Mouse (Mus musculus): ENCODE measurements around the gene Cdc6. TPM values are rescaled to one million over a fixed set of nuclear protein-coding genes. Genes with fewer than 3 reads are reported as not detected.

Cdc6 gene
- polyA plus RNA-seq, 1 experiment from 2014 or later = 67.8 TPM

DNA sequence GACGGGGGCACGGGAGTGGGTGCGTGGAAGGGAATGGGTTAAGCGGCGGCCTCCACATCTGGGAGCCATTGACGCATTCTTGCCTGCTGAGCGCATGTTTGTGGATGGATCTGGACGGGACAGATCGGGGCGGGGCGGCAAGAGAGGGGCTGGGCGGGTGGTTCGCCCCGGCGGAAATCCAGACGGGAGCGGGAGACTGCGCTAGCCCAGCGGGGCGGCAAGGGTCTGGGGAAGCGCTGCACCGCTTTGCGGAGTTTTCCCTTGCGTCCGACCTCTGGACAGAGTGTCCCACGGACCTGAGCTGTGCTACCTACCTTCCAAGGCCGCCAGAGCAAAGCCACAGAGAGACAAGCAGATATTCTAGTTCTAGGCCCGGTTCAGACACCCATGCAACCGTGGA is 28.6 kb downstream of the Cdc6 start:
- H3K27ac ChIP-seq (replicated peaks) = peak overlapping the region; percentile 24
- peaks cover 80% of the 10 kb centered on the region for H3K4me1 ChIP-seq
- WGBS = under 1% methylated on average over 29 of the region's 29 CpGs
- H3K27me3 ChIP-seq (ENCODE audit: low read depth, poor library complexity, severe bottlenecking) = peaks cover 62% of the 10 kb centered on the region
- peak; percentile 70 for DNase-seq (ENCODE audit: low spot score)
- no peaks in the 10 kb centered on the region for H3K36me3 ChIP-seq
- no peaks in the 10 kb centered on the region for H3K9me3 ChIP-seq (replicated peaks)
- peak overlapping the region; percentile 80 for H3K4me3 ChIP-seq

DNA sequence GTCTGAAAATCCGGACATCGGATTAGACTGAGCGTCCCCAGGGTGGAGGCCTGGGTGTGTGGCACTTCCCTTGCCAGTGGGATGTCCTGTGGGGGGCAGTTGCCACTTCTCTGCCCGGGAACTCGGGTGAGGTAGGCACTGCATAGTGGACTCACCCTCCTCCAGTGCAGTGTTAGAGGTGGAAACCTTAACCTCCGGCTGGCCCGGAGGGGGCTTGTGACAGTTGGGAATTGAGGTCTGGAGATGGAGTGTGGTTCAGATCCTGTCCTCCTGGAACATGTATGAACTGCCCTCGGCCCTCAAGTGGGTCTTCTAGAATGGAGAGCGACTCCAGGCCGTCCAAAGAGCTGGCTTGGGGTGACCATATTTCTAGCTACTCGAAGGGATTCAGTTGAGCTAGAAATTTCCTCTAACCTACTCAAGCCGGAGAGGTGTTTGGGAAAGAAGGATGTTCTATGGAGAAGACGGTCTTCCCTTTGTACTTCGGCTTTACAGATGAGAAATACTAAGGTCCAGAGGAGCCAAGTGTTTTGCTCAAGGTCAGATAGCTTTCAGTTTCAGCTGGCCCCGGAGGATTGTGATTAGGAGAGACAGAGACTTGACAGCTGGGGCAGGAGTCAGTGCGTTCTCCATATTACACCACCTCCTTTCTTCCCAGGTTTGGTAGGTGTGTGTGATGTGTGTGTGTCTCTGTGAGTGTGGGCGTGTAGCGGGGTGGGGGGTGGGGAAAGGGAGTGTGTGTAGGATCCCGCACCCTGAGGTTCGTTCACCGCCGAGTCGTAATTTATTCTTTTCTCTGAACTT is 29.2 kb downstream of the Cdc6 start:
- Histone ChIP-seq H3K4me1 (peaks cover 80% of the 10 kb centered on the region), H3K27ac (replicated peaks) (peak overlapping the region; percentile 87), H3K4me3 (peak overlapping the region; percentile 80), H3K9me3 (replicated peaks) (no peaks in the 10 kb centered on the region), H3K27me3 (ENCODE audit: low read depth, poor library complexity, severe bottlenecking) (peaks cover 60% of the 10 kb centered on the region), H3K36me3 (no peaks in the 10 kb centered on the region)
- no peak for DNase-seq (ENCODE audit: low spot score)
- WGBS = 3% methylated on average over 23 of the region's 23 CpGs

DNA sequence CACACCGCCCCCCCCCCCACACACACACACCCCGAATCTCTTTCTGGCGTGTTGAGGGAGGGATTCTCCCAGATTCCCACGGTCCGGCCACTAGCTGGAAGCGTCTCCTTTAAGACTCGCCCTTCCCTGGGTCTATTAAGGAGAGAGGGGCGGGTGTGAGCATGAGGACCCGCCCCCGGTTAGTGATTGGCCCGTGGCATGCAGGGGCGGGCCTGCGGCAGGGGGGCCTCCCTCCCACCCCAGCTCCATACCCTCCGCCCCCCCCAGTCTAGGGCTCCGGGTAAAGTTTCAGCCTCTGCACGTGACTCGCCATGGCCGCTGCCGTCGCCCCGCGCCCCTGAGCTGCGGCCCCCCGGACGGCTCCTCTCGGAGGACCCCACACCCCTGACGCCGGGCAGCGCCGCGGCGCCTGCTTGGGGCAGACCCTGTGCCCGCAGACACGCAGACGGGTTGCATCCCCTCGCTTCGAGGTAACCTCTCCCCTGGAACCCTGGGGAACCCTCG is 29.9 kb downstream of the Cdc6 start:
- Histone ChIP-seq H3K27me3 (ENCODE audit: low read depth, poor library complexity, severe bottlenecking) (peaks cover 60% of the 10 kb centered on the region), H3K4me1 (peaks cover 80% of the 10 kb centered on the region), H3K27ac (replicated peaks) (peak overlapping the region; percentile 87), H3K36me3 (no peaks in the 10 kb centered on the region), H3K4me3 (peak overlapping the region; percentile 80), H3K9me3 (replicated peaks) (no peaks in the 10 kb centered on the region)
- WGBS = 0% methylated on average over 37 of the region's 38 CpGs
- DNase-seq (ENCODE audit: low spot score) = peak; percentile 87

DNA sequence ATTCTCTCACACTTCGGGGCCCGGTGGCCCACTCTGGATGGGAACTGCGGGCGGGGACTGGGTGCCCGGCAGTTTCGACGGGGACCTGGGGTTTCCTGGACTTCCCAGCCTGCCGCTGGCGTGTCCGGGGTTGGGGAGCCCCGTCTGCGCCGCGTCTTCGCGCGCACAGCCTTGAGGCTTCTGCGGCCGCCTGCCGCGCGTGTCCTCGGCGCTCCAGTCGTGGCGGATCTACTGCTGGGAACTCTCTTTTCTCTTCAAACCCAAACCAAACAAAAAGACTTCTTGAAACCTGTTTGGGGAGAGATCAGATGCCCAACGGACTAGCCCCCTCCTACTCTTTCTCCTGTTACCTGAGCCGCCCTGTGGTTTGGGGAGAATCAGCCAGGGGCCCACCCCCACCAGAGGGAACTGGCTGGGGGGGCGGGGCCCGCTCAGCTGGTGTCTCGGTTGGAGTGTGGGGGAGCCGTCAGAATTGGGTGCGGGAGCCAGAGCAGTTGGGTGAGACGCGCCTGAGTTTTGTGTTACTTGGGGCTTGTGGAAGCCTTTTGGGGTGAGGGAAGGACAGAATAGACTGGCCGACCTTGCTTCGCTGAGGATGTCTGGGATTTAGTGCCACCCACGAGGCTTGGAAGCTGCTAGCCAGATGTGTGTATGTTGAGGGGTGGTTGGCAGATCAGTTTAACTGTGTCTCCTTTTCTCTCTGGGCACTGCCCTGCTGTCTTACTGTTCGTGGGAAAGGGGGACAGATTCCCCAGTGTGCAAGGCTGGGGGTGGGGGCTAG is 30.5 kb downstream of the Cdc6 start:
- Histone ChIP-seq H3K4me3 (peak overlapping the region; percentile 80), H3K27ac (replicated peaks) (peak overlapping the region; percentile 87), H3K9me3 (replicated peaks) (no peaks in the 10 kb centered on the region), H3K36me3 (no peaks in the 10 kb centered on the region), H3K27me3 (ENCODE audit: low read depth, poor library complexity, severe bottlenecking) (peaks cover 58% of the 10 kb centered on the region), H3K4me1 (peaks cover 80% of the 10 kb centered on the region)
- WGBS = under 1% methylated on average over 39 of the region's 39 CpGs
- DNase-seq (ENCODE audit: low spot score) = no peak

DNA sequence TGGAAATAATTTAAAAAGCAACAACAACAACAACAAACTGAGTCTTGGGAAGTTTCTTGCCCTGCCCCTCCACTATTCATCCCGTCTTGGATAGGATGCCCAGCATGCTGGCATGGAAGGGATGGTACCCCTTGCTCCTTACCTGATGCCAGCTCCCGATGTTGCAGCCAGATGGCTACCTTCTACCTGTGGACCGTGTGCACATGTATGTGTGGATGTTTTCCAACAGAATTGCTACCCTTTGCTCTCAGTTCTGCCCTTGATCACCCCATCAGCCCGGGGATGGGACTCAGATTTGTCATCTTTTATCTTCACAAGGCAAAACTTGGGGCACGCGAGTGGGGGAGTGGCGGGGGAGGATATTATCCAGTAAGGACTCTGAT is 31.1 kb downstream of the Cdc6 start:
- no peak for DNase-seq (ENCODE audit: low spot score)
- peaks cover 80% of the 10 kb centered on the region for H3K4me1 ChIP-seq
- H3K36me3 ChIP-seq = no peaks in the 10 kb centered on the region
- H3K27me3 ChIP-seq (ENCODE audit: low read depth, poor library complexity, severe bottlenecking) = peaks cover 52% of the 10 kb centered on the region
- 51% methylated on average over 7 of the region's 7 CpGs for WGBS
- H3K27ac ChIP-seq (replicated peaks) = no peak overlapping the region
- H3K4me3 ChIP-seq = peak overlapping the region; percentile 80
- no peaks in the 10 kb centered on the region for H3K9me3 ChIP-seq (replicated peaks)

DNA sequence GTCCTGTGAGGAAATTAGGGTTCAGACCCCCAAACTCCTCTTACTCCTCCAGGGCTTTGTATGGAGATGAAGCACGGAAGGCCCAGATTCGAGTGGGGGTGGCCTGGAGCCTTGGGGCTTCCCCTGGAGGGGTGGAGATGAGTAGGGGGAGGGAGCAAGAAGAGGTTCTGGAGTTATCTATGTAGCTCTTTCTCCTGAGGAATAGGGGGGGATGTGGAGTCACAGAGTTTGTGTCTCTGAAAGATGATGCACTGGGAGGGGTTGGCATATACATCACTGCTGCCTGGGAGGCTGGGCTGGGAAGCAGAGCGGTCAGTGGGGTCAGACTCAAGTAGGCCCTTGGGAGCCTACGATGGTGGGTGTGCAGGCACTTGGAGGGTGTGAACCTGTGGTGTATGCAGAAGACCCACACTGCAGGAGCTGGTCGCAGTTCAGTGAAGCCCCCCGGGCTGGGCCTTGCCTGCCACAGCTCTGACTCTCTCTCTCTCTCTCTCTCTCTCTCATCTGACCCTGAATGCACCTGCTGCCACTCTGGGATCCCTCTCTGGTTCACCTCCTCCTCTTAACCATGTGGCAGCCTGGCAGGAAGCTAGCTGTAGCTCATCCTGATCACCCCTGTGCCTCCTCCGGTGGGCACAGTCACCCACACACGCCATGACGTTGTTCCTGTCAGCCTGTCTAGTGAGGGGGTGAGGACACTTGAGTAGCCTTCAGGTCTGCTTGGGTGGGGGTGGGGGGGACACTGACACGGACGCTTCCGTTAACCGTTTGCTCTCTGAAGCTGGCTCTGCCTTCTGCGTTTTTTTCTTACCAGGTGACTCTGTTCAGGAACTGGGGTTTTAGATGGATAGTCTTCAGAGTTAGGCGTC is 31.7 kb downstream of the Cdc6 start:
- no peaks in the 10 kb centered on the region for H3K36me3 ChIP-seq
- WGBS = 59% methylated on average over 15 of the region's 15 CpGs
- peaks cover 46% of the 10 kb centered on the region for H3K27me3 ChIP-seq (ENCODE audit: low read depth, poor library complexity, severe bottlenecking)
- H3K9me3 ChIP-seq (replicated peaks) = no peaks in the 10 kb centered on the region
- DNase-seq (ENCODE audit: low spot score) = no peak
- no peak overlapping the region; the same call in 1 of the 2 replicates for H3K27ac ChIP-seq (replicated peaks)
- peak overlapping the region; percentile 80 for H3K4me3 ChIP-seq
- H3K4me1 ChIP-seq = peaks cover 86% of the 10 kb centered on the region

DNA sequence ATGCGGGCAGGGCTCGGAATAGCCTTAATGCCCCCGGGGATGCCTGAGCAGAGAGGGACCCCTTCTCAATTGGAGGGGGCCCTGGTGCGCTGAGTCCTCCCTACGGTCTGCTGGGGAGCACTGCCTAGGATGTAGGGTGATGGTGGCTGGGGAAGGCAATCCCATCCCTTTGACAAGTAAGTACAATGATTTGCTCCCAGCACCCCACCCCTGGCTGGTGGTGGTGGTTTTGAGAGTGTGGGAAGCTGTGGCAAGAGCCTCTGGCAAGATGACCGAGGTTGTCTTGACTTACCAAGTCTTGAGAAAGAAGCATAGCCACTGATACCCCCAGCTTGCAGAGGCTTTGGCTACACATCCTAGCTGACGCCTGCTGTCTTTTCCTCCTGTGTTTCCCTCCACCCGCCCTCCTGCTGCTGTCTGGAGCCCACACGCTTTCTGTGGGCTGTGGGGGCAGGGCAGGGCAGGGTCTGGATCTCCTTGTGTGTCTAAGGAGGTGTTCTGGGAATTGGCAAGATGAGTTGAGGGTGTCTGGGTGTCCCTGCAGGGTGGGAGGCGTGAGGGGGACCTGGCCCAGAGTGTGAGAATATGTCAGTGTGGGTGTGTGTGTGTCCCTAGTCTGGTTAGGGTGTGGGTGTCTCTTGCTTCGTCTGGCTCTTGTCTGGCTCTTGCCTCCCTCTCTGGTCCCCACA is 32.5 kb downstream of the Cdc6 start:
- H3K4me3 ChIP-seq = peak overlapping the region; percentile 74

DNA sequence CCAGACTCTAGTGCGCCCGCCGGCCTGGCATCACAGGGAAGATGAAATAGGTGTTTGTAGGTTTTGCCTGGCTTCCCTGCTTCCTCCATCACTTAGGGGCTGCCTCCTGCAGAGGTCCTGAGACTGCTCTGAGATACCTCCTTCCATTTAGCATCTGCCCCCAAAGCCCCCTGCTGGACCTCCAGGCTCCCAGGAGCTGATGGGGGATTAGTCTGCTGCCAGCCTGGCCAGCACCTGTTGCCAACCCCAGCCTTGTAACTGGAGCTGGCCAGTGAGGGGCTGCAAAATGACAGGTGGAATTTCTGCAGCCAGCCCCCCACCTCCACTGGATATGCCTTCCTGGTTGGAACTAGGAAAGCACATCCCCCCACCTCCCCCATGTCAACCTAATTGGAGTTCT is 33.2 kb downstream of the Cdc6 start:
- Histone ChIP-seq H3K4me3 (peak overlapping the region; percentile 74), H3K36me3 (no peaks in the 10 kb centered on the region), H3K27me3 (ENCODE audit: low read depth, poor library complexity, severe bottlenecking) (peaks cover 32% of the 10 kb centered on the region), H3K27ac (replicated peaks) (peak overlapping the region; percentile 94), H3K4me1 (peaks cover 100% of the 10 kb centered on the region), H3K9me3 (replicated peaks) (no peaks in the 10 kb centered on the region)
- 26% methylated on average over 3 of the region's 3 CpGs for WGBS
- no peak for DNase-seq (ENCODE audit: low spot score)

More for the DNA sequence above, 32.5 kb downstream of the Cdc6 start:
- WGBS = 50% methylated on average over 11 of the region's 11 CpGs
- no peaks in the 10 kb centered on the region for H3K36me3 ChIP-seq
- H3K27ac ChIP-seq (replicated peaks) = peak overlapping the region; percentile 94; the same call in 1 of the 2 replicates
- H3K9me3 ChIP-seq (replicated peaks) = no peaks in the 10 kb centered on the region
- no peak for DNase-seq (ENCODE audit: low spot score)
- peaks cover 94% of the 10 kb centered on the region for H3K4me1 ChIP-seq
- H3K27me3 ChIP-seq (ENCODE audit: low read depth, poor library complexity, severe bottlenecking) = peaks cover 38% of the 10 kb centered on the region

DNA sequence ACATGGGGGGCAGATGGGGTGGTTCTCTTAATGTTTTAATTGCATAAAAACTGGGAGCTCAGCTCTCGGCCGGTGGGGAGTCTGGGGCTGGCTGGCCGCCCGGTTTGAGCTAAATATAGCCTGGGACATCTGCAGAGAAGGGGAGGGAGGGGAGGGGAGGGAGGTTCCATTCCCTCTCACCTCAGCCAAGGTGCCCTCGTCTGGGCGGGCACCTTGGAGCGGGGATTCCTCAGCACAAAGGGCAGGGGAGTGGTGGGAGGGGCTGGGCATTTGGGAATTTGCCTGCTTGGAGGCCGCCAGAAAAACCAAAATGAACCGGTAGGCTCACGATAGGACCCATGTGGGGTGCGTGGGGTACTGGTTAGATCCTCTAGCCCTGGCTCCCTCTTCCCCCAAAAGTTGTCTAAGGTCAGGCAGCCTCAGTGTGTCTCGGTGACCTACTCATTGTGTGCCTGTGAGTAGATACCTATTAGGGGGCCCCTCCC is 33.8 kb downstream of the Cdc6 start:
- peaks cover 98% of the 10 kb centered on the region for H3K4me1 ChIP-seq
- DNase-seq (ENCODE audit: low spot score) = no peak

DNA sequence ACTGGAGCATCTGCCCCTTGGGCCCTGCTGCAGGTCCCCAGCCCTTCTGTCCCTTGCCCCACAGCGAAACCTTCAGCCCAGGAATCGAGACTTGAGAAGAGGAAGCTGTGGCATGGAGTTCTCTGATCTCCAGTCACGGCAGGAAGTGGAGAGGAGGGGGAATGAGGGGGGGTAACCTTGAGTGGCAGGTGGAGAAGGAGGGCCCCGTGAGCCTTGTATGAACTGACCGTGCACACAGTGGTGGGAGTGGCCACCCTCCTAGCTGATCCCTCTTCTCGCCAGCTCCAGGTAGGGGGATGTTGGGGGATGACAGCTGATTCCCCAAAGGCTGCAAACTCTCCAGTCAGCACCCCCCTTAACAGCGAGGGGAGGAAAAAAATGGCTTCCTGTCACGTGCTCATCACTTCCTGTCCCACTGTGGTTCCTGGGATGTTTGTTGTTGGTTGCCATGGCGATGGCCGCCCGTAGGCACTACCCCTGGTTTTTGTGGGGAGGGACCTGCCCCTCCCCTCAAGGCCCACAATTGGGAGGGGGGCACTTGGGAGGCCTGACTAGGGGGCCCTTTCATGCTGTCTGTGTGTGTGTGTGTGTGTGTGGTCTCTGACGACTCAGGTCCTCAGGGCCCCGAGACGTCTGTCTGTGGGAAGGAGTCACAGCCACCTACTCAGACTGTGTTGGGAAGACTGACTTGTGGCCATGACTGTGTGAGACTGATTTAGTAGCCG is 34.4 kb downstream of the Cdc6 start:
- H3K36me3 ChIP-seq = no peaks in the 10 kb centered on the region
- DNase-seq (ENCODE audit: low spot score) = peak; percentile 91
- WGBS = 8% methylated on average over 15 of the region's 15 CpGs
- no peaks in the 10 kb centered on the region for H3K9me3 ChIP-seq (replicated peaks)
- peaks cover 19% of the 10 kb centered on the region for H3K27me3 ChIP-seq (ENCODE audit: low read depth, poor library complexity, severe bottlenecking)
- peak overlapping the region; percentile 74 for H3K4me3 ChIP-seq
- peaks cover 94% of the 10 kb centered on the region for H3K4me1 ChIP-seq
- H3K27ac ChIP-seq (replicated peaks) = peak overlapping the region; percentile 94

More for the DNA sequence above, 33.8 kb downstream of the Cdc6 start:
- H3K9me3 ChIP-seq (replicated peaks) = no peaks in the 10 kb centered on the region
- H3K27ac ChIP-seq (replicated peaks) = peak overlapping the region; percentile 94
- peak overlapping the region; percentile 74 for H3K4me3 ChIP-seq
- no peaks in the 10 kb centered on the region for H3K36me3 ChIP-seq
- 7% methylated on average over 12 of the region's 12 CpGs for WGBS
- H3K27me3 ChIP-seq (ENCODE audit: low read depth, poor library complexity, severe bottlenecking) = peaks cover 25% of the 10 kb centered on the region

DNA sequence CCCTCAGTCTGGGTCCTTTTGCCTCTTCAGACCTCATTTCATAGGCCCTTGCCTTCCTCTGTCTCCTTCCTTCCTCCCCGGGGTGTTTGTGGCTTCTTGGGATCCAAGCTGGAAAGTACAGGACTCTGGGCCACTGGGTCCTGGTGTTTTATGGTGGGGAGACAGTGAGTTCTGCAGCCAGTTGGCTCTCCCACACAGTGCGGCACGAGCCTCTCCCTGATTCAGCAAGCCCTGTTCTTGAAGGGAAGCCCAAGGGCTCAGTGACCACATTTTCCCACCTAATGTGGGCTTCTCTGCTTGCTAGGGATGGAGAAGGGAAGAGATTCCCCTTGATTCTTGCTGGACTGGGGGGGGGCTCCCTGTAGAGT is 34.9 kb downstream of the Cdc6 start:
- no peaks in the 10 kb centered on the region for H3K9me3 ChIP-seq (replicated peaks)
- H3K36me3 ChIP-seq = no peaks in the 10 kb centered on the region
- WGBS = 68% methylated on average over 3 of the region's 3 CpGs
- H3K27ac ChIP-seq (replicated peaks) = peak overlapping the region; percentile 94
- no peak for DNase-seq (ENCODE audit: low spot score)
- peaks cover 92% of the 10 kb centered on the region for H3K4me1 ChIP-seq
- H3K27me3 ChIP-seq (ENCODE audit: low read depth, poor library complexity, severe bottlenecking) = peaks cover 19% of the 10 kb centered on the region
- H3K4me3 ChIP-seq = peak overlapping the region; percentile 74

Data from midbrain, embryonic 10.5 days (tissue).